Mouse (Mus musculus): ENCODE measurements around the gene Ddx47. TPM values are rescaled to one million over a fixed set of nuclear protein-coding genes. Genes with fewer than 3 reads are reported as not detected.

Gene Ddx47
- total and polyA plus RNA-seq, 3 experiments = 102 to 117 TPM; not detected in 1

DNA sequence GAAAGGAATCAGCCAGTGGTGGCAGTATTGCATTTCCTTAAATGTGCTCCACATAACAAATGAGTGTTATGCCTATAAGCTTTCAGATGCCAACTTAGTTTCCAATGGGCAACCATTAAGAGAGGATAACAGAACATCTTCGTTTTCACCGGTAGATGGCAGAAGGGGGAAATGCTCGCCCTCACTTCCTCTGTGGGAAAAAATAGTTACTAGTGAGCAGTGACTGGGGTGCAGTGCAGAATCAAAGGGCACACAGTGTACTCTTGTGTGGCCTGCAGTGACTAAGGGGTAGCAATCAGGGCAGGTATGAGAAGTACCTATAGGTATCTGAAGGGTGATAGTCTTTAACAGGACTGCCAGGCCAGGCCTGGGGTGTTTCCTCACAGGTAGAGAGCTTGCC lies 14.8 kb downstream of the Ddx47 start:
- Histone ChIP-seq H3K9ac (ENCODE audit: control insufficient read depth, low read depth, low read length, poor library complexity, severe bottlenecking) (no peak overlapping the region), H3K36me3 (ENCODE audit: control insufficient read depth in 1 of 2, insufficient read depth in 2 of 2, low read length in 2 of 2) (peaks cover 1 to 18% of the 10 kb centered on the region in 2 experiments; a peak in 3 of 4 replicates), H3K9me3 (replicated peaks; ENCODE audit: insufficient read depth, low read length) (no peaks in the 10 kb centered on the region), H3K4me3 (ENCODE audit: control insufficient read depth in 1 of 2, insufficient read depth in 1 of 2, low read depth in 2 of 2, low read length in 2 of 2) (no peak overlapping the region), H3K27me3 (ENCODE audit: control insufficient read depth in 1 of 2, insufficient read depth in 2 of 2, low read length in 2 of 2) (no peaks in the 10 kb centered on the region), H3K27ac (ENCODE audit: control insufficient read depth, low read depth, low read length) (no peak overlapping the region), H3K4me1 (ENCODE audit: control insufficient read depth in 1 of 2, insufficient read depth in 2 of 2, low read length in 2 of 2) (peaks cover 4 to 22% of the 10 kb centered on the region in 2 experiments), H3K79me2 (ENCODE audit: control insufficient read depth, insufficient read depth, low read length, poor library complexity) (no peaks in the 10 kb centered on the region)
- peak; percentile 68 for DNase-seq (ENCODE audit: low read depth, low spot score)
- peak; percentile 21 to 64 (median 53); a peak in 5 of 6 replicates for TF ChIP-seq CTCF (IDR thresholded peaks at IDR 0.05 in 2 of 3, conservative IDR thresholded peaks at IDR 0.05 in 1 of 3; ENCODE audit: control insufficient read depth in 1 of 3, insufficient read depth in 1 of 3, low read depth in 2 of 3, low read length in 3 of 3, poor library complexity in 1 of 3, severe bottlenecking in 1 of 3)
- TF ChIP-seq TCF12 (IDR thresholded peaks at IDR 0.05; ENCODE audit: low read depth, low read length) = no peak
- peak; percentile 69 for TF ChIP-seq ZNF384 (IDR thresholded peaks at IDR 0.05; ENCODE audit: low read depth, low read length)
- no peak for TF ChIP-seq EP300 (IDR thresholded peaks at IDR 0.05; ENCODE audit: low read depth in 1 of 2, low read length in 2 of 2)
- no peak for TF ChIP-seq MAFK (IDR thresholded peaks at IDR 0.05; ENCODE audit: borderline replicate concordance, low read depth, low read length)
- peak; percentile 49 for TF ChIP-seq SMC3 (IDR thresholded peaks at IDR 0.05; ENCODE audit: low read depth, low read length)
- no peak for TF ChIP-seq JUND (IDR thresholded peaks at IDR 0.05; ENCODE audit: low read depth, low read length)
- TF ChIP-seq NELFE (IDR thresholded peaks at IDR 0.05; ENCODE audit: low read depth, low read length) = no peak
- 0 out of 2 replicates have a peak, but pooled peaks have one; percentile 13 for TF ChIP-seq ZC3H11A (IDR thresholded peaks at IDR 0.05; ENCODE audit: low read depth, low read length)
- TF ChIP-seq USF1 (IDR thresholded peaks at IDR 0.05; ENCODE audit: low read depth, low read length) = no peak
- TF ChIP-seq RAD21 (IDR thresholded peaks at IDR 0.05; ENCODE audit: low read depth, low read length) = peak; percentile 39

DNA sequence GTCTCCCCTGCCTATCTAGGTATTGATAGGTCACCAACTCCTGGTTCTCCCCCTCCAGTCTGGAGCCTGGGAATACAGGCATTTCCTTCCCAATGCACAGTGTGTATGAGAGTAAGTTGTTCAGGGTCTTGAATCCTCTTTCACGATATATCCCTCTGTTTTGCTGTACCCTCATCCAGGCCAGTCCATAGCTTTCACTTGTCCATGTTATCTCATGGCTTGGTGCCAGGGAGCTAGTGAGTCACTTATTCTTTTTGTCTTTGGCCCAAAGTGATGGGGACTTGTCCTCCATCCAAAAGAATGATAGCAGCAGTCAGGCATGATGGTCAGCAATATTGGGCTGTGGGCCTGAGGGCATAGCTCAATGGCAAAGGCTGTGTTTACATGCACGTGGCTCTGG lies 15.3 kb downstream of the Ddx47 start:
- peaks cover 4 to 22% of the 10 kb centered on the region in 2 experiments for H3K4me1 ChIP-seq (ENCODE audit: control insufficient read depth in 1 of 2, insufficient read depth in 2 of 2, low read length in 2 of 2)
- peak; percentile 68 for DNase-seq (ENCODE audit: low read depth, low spot score)
- TF ChIP-seq GATA1 (IDR thresholded peaks at IDR 0.05; ENCODE audit: low read depth, low read length) = peak; percentile 36; the same call in 1 of the 2 replicates
- no peak for TF ChIP-seq MAZ (IDR thresholded peaks at IDR 0.05; ENCODE audit: low read depth, low read length)
- peaks cover 1 to 18% of the 10 kb centered on the region in 2 experiments; a peak in 3 of 4 replicates for H3K36me3 ChIP-seq (ENCODE audit: control insufficient read depth in 1 of 2, insufficient read depth in 2 of 2, low read length in 2 of 2)
- H3K27ac ChIP-seq (ENCODE audit: control insufficient read depth, low read depth, low read length) = no peak overlapping the region
- no peaks in the 10 kb centered on the region for H3K9me3 ChIP-seq (replicated peaks; ENCODE audit: insufficient read depth, low read length)
- no peaks in the 10 kb centered on the region for H3K27me3 ChIP-seq (ENCODE audit: control insufficient read depth in 1 of 2, insufficient read depth in 2 of 2, low read length in 2 of 2)
- no peak overlapping the region for H3K9ac ChIP-seq (ENCODE audit: control insufficient read depth, low read depth, low read length, poor library complexity, severe bottlenecking)
- no peaks in the 10 kb centered on the region for H3K79me2 ChIP-seq (ENCODE audit: control insufficient read depth, insufficient read depth, low read length, poor library complexity)
- no peak overlapping the region for H3K4me3 ChIP-seq (ENCODE audit: control insufficient read depth in 1 of 2, insufficient read depth in 1 of 2, low read depth in 2 of 2, low read length in 2 of 2)

DNA sequence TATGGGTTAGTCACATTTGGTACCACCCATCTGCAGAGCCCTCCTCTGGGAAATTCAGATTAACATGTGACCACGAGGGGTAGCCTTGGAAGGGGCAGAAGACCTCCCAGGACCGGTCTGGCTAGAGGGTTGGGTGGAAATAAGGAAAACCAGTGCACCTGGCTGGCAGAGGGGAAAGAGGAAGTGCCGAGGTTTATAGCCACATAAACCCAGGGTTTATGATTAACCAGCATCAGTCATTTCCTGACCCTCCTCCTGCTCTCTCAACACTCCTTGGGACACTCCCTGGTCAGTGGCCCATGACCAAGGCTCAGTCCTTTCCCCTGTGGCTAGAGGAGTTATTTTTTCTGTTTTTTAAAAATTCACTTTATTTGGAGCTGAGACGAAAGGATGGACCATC lies 17.8 kb downstream of the Ddx47 start:
- no peak overlapping the region for H3K27ac ChIP-seq (ENCODE audit: control insufficient read depth, low read depth, low read length)
- TF ChIP-seq NRF1 (IDR thresholded peaks at IDR 0.05; ENCODE audit: insufficient read depth, low read depth, low read length, poor library complexity, severe bottlenecking) (no peak), ZC3H11A (IDR thresholded peaks at IDR 0.05; ENCODE audit: low read depth, low read length) (no peak), RCOR1 (IDR thresholded peaks at IDR 0.05; ENCODE audit: low read depth, low read length) (peak; percentile 88), SIN3A (IDR thresholded peaks at IDR 0.05; ENCODE audit: low read length) (no peak), RAD21 (IDR thresholded peaks at IDR 0.05; ENCODE audit: low read depth, low read length) (no peak)
- H3K27me3 ChIP-seq (ENCODE audit: control insufficient read depth in 1 of 2, insufficient read depth in 2 of 2, low read length in 2 of 2) = no peaks in the 10 kb centered on the region
- H3K79me2 ChIP-seq (ENCODE audit: control insufficient read depth, insufficient read depth, low read length, poor library complexity) = no peaks in the 10 kb centered on the region
- H3K36me3 ChIP-seq (ENCODE audit: control insufficient read depth in 1 of 2, insufficient read depth in 2 of 2, low read length in 2 of 2) = peaks cover 0 to 17% of the 10 kb centered on the region in 2 experiments; a peak in 2 of 4 replicates
- H3K9ac ChIP-seq (ENCODE audit: control insufficient read depth, low read depth, low read length, poor library complexity, severe bottlenecking) = no peak overlapping the region
- H3K4me3 ChIP-seq (ENCODE audit: control insufficient read depth in 1 of 2, insufficient read depth in 1 of 2, low read depth in 2 of 2, low read length in 2 of 2) = no peak overlapping the region
- no peaks in the 10 kb centered on the region for H3K9me3 ChIP-seq (replicated peaks; ENCODE audit: insufficient read depth, low read length)
- DNase-seq (ENCODE audit: low read depth, low spot score) = no peak
- peaks cover 4 to 22% of the 10 kb centered on the region in 2 experiments for H3K4me1 ChIP-seq (ENCODE audit: control insufficient read depth in 1 of 2, insufficient read depth in 2 of 2, low read length in 2 of 2)
